Mouse (Mus musculus) hindbrain, embryonic 11.5 days (tissue): ENCODE measurements around the gene Map4k5. TPM values are rescaled to one million over a fixed set of nuclear protein-coding genes. Genes with fewer than 3 reads are reported as not detected.

ENCODE experiments used
- ATAC-seq: fragments of 200-750 bp; cut with Nextera tagmentation; 2 replicates; pipeline ENCODE4 v1.8.0; 2017; ENCODE audit warnings: mild to moderate bottlenecking, moderate TSS enrichment, moderate library complexity; ENCODE audit not compliant: low FRiP score
- DNase-seq: peaks from one replicate; pipeline ENCODE4 v3.0.0-alpha.2; 2015; ENCODE audit warnings: low spot score
- H3K27ac ChIP-seq: fragments of 300-500 bp; sonication (generic); 2 replicates; pipeline ENCODE4 v1.5.1; 2014; ENCODE audit warnings: mild to moderate bottlenecking, low read depth, low read length
- H3K27me3 ChIP-seq: fragments of 300-500 bp; sonication (generic); 2 replicates; pipeline ENCODE4 v1.6.1; 2014; ENCODE audit warnings: mild to moderate bottlenecking, low read length, moderate library complexity, mixed read lengths; ENCODE audit not compliant: control insufficient read depth, insufficient read depth
- H3K36me3 ChIP-seq: fragments of 300-500 bp; sonication (generic); 2 replicates; pipeline ENCODE4 v1.6.1; 2014; ENCODE audit warnings: mild to moderate bottlenecking, low read length, moderate library complexity, mixed read lengths; ENCODE audit not compliant: control insufficient read depth, insufficient read depth
- H3K4me1 ChIP-seq: fragments of 300-500 bp; sonication (generic); replicated peaks from 2 replicates; pipeline ENCODE4 v1.6.1; 2014; ENCODE audit warnings: low read length, mixed read lengths; ENCODE audit not compliant: control insufficient read depth, insufficient read depth
- H3K4me2 ChIP-seq: fragments of 300-500 bp; sonication (generic); replicated peaks from 2 replicates; pipeline ENCODE4 v1.6.1; 2014; ENCODE audit warnings: mild to moderate bottlenecking, low read depth, low read length
- H3K4me3 ChIP-seq: fragments of 300-500 bp; sonication (generic); 2 replicates; pipeline ENCODE4 v1.5.1; 2014; ENCODE audit warnings: low read depth, low read length
- H3K9ac ChIP-seq: fragments of 300-500 bp; sonication (generic); 2 replicates; pipeline ENCODE4 v1.6.1; 2014; ENCODE audit warnings: low read depth, low read length
- H3K9me3 ChIP-seq: fragments of 300-500 bp; sonication (generic); 2 replicates; pipeline ENCODE4 v1.6.1; 2016; ENCODE audit warnings: low read length; ENCODE audit not compliant: control insufficient read depth
- WGBS: fragments of 180-500 bp; shearing (Covaris S2); extraction: QIAGEN DNeasy Blood & Tissue Kit; methylation state at CpG from one replicate; pipeline ENCODE4 v1.1.7; 2014; 5-methylcytosine and 5-hydroxymethylcytosine counted together
- polyA plus RNA-seq: library from polyadenylated mRNA; unstranded; fragments of >200 nt; fragmentation: Nextera tagmentation; extraction: Ambion mirVana; gene quantifications from 2 replicates; pipeline ENCODE4 v1.2.1, GENCODE M21; 2014

Map4k5 gene
- polyA plus RNA-seq, 1 experiment from 2014 or later = 38.4 TPM

DNA sequence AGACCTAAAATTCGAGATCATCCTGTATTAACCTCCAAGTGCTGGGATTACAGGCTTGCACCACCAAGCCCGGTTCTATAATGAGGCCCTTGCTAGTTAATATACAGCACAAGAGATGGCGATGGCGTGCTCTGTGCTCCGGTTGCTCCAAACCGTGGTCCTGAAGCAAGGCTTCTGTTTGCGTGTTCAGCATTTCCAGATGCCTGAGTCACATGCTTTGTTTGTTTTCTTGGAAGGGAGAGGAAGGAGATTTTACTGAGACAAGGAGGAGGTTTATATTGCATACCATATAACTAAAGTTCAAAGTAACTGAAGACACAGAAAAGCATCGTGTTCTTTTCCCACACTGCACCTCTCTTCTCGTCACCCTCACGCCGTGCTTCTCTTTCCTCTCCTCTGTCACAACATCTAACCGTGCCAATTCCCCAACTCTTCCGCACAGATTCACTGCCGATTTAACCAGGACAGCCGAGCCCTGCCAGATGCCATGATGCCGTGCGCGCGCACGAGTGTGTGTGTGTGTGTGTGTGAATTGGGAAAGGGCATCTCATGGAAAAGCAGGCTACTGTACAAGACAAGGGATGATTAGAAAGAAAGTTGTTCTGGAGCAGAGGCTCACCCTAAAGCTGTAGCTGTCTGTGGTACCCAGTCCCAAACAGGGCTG, 132.1 kb downstream of the Map4k5 start:
- Histone ChIP-seq H3K27me3 (no peaks in the 10 kb centered on the region), H3K4me3 (no peak overlapping the region), H3K9ac (no peak overlapping the region), H3K4me1 (no peaks in the 10 kb centered on the region), H3K36me3 (no peaks in the 10 kb centered on the region), H3K4me2 (no peak overlapping the region), H3K9me3 (no peaks in the 10 kb centered on the region), H3K27ac (no peak overlapping the region)
- ATAC-seq = no peak
- 91% methylated on average over 20 of the region's 20 CpGs for WGBS
- DNase-seq = no peak

DNA sequence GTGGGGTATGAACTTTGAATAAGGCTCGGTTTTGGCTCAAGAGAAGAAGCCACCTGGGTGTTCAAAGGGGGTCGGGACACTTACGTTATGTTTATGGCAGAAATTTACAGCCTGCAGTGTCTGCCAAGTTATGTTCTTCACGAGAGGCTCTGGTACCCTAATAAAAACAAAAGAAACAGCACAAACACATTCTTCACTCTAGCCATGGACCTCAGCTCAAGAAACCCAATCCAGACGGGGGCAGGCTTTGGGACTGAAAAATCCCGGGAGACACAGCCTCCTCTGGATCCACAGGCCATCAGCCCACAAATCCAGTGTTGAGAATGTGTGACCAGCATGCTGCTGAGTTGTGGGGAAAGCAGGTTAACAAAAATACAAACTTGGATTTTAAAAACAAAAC, 133.0 kb downstream of the Map4k5 start:
- DNase-seq = no peak
- Histone ChIP-seq H3K4me2 (no peak overlapping the region), H3K4me1 (no peaks in the 10 kb centered on the region), H3K27ac (no peak overlapping the region), H3K27me3 (no peaks in the 10 kb centered on the region), H3K36me3 (no peaks in the 10 kb centered on the region), H3K9me3 (no peaks in the 10 kb centered on the region), H3K4me3 (no peak overlapping the region), H3K9ac (no peak overlapping the region)
- ATAC-seq = no peak
- WGBS = 62% methylated on average over 6 of the region's 6 CpGs

DNA sequence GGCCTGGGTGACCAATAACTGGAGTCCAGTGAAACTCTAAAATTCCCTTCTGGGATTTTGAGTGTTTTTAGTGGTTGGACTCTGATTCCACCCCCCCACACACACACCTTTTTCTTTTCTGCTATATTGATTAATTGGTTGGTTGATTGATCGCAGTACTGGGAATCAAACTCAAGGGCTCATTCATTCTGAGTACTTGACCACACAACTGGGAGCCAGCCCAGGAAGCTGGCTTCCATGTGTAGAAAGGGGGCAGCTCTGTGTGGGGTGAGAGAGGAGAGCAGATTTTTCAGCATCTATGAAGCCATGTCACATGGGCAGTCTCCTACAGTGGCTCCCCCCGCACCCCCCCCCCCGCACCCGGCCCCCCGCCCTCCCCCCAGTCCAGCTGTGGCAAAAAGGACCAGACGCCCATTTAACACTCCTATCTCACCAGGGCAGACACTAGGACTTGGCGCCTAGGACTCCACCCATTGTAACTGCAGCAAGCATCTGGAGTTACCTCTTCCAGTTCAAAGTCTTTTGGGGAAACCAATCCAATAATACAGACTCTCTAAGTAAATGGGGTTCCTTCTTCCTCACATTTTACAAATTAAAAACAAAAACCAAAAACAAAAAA, 133.6 kb downstream of the Map4k5 start:
- WGBS = 36% methylated on average over 7 of the region's 7 CpGs
- no peak for ATAC-seq
- Histone ChIP-seq H3K36me3 (no peaks in the 10 kb centered on the region), H3K4me2 (no peak overlapping the region), H3K4me3 (no peak overlapping the region), H3K4me1 (no peaks in the 10 kb centered on the region), H3K27me3 (no peaks in the 10 kb centered on the region), H3K9me3 (no peaks in the 10 kb centered on the region), H3K9ac (no peak overlapping the region), H3K27ac (no peak overlapping the region)
- DNase-seq = no peak

DNA sequence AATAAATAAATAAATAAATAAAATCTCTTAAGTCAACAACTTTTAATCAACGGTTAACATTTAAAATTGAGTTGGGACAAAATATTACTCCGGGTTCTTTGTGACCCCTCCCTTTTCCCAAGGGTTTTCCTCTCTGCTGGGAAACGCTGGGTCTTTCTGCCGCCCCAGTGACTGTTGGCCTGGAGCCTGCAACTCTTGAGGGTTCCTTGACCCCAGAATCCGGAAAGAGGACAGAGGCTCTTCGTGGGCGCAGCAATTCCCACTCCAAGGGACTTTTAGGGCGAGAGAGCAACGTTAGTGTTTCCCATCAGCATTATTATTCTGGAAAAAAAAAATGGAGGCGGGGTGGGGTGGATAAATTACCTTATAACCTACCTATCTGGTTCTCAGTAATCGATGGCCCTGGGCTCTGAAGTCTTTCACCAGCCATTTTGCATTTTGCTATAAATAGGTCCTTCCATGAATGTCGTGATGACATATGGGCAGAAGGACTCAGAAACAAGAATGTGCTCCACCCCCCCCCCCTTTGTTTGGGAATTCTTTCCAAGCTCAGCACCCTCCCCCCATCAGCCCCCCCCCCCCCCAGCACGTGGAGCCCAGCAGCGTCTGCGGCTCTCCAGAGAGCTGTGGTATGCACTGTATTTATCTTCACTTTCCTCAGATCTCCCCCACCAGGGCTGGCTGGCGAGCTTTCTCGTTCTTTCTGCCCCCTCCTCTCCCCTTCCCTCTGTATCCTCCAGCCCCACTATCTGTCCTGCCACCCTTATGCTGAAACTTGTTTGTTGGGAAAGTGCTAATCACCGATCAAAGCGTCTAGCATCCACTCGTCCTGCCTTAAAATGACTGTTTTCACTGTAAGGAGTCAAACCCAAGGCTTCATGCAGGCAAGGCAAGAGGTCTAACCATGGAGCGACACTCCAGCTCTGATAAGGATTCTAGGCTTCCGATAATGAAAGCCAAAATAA, 134.5 kb downstream of the Map4k5 start:
- Histone ChIP-seq H3K27me3 (no peaks in the 10 kb centered on the region), H3K27ac (no peak overlapping the region), H3K9ac (no peak overlapping the region), H3K36me3 (no peaks in the 10 kb centered on the region), H3K9me3 (no peaks in the 10 kb centered on the region), H3K4me3 (0 out of 2 replicates have a peak overlapping the region, but pooled peaks have one; percentile 4), H3K4me1 (no peaks in the 10 kb centered on the region), H3K4me2 (peak overlapping the region; percentile 39)
- WGBS = 7% methylated on average over 22 of the region's 22 CpGs
- ATAC-seq (peak; percentile 54; the same call in 1 of the 2 replicates), DNase-seq (peak; percentile 35)

DNA sequence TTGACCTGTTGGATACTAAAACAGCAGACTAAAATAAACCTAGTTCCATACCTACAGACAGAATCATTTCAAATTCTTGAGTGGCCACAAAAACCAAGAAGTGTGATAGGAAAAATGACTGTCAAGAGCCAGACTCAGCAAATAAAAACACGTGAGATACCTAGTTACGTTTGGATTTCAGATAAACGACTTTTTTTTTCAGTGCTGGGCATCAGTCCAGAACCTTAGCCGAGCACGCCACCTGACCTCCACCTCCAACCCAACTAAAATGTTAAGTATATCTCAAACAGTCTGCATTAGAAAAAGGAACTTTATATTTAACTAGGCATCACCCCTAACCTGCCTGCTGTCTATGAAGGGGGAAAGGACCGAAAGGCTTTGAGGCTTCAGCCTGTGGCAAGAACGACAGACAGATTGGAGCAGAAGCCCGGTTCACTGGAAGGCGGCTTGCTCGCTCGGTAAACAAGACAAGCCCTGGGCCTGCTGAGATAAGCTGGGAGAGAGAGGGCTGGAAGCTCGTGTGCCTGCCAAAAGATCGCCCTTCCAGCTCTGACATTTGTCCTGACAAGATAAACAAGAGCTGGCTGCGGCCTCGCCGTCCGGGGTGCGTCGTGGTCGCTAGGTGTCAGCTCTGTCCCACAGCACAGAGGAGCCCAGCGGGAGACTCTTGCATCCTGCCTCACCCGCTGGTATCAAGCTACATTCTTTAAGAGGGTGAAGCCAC, 135.4 kb downstream of the Map4k5 start:
- Histone ChIP-seq H3K9me3 (no peaks in the 10 kb centered on the region), H3K4me3 (no peak overlapping the region), H3K4me2 (peak overlapping the region; percentile 39; the same call in 1 of the 2 replicates), H3K27me3 (no peaks in the 10 kb centered on the region), H3K27ac (no peak overlapping the region), H3K36me3 (no peaks in the 10 kb centered on the region), H3K9ac (no peak overlapping the region), H3K4me1 (no peaks in the 10 kb centered on the region)
- peak; percentile 76 for DNase-seq
- WGBS = 19% methylated on average over 22 of the region's 22 CpGs
- peak; percentile 85 for ATAC-seq

DNA sequence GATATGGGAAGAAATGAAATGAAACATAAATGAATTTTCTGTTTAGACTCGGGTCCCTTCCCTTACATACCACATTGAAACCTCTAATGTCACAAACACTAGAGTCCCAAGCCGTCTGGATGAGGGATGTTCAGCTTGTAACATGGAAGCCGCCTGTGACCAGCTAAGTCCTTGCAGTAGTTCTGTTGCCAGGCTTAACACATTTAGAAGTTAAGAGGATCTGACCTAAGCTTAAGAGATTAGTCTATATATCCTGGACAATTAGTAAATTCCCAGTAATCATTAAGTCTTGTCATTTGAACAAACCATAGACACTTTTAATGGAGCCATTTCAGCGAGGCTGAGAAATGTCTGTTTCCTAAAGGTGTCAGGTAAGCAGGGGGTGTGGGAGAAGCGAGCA, 137.0 kb downstream of the Map4k5 start:
- WGBS = 86% methylated on average over 5 of the region's 5 CpGs
- no peak for DNase-seq
- H3K27me3 ChIP-seq = no peaks in the 10 kb centered on the region
- no peak overlapping the region for H3K27ac ChIP-seq
- H3K4me2 ChIP-seq = no peak overlapping the region
- no peak overlapping the region for H3K9ac ChIP-seq
- no peaks in the 10 kb centered on the region for H3K36me3 ChIP-seq
- H3K4me3 ChIP-seq = no peak overlapping the region
- no peak for ATAC-seq
- no peaks in the 10 kb centered on the region; the same call in 1 of the 2 replicates for H3K4me1 ChIP-seq
- H3K9me3 ChIP-seq = no peaks in the 10 kb centered on the region

DNA sequence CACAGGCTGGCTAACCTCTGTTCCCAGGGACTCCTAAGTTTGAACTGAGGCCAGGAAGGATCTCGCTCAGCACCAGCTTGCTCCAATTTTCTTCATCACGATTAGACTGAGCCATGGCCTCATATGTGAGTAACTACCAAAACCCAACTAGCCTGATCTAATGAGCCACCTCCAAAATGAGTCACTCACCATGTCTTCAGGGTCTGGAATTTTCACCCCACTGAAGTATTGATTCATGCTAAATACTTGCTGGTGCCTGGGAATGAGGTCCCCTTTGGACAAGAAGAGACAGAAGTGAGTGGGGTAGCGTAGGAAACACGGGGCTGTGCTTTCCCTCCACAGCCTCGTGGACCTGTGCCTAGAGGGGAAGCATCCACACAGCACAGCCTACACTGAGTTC, 139.1 kb downstream of the Map4k5 start:
- H3K9ac ChIP-seq = no peak overlapping the region
- no peaks in the 10 kb centered on the region for H3K27me3 ChIP-seq
- ATAC-seq = no peak
- H3K9me3 ChIP-seq = no peaks in the 10 kb centered on the region
- H3K4me2 ChIP-seq = no peak overlapping the region
- H3K27ac ChIP-seq = no peak overlapping the region
- H3K36me3 ChIP-seq = no peaks in the 10 kb centered on the region
- 89% methylated on average over 5 of the region's 5 CpGs for WGBS
- no peak overlapping the region for H3K4me3 ChIP-seq
- H3K4me1 ChIP-seq = no peaks in the 10 kb centered on the region; the same call in 1 of the 2 replicates
- DNase-seq = no peak
